30 mouse cellular contexts compared by ENCODE assay signal in genomic region chr16:29407319-29407718, GRCm38 (mm10). TPM values are rescaled to one million over a fixed set of nuclear protein-coding genes. Genes with fewer than 3 reads are reported as not detected.
"Had no signal": no experiment of that assay in that cellular context is flagged by ENCODE, and none has a peak within 500 bp of the region (broad histone marks: within the 10 kb centered on the region; RNA-seq: fewer than 3 reads in every experiment).

No protein-coding gene starts in this region.

- H3K27ac ChIP-seq: embryonic facial prominence, embryonic 10.5 days; embryonic facial prominence, embryonic 12.5 days; embryonic facial prominence, embryonic 13.5 days; embryonic facial prominence, embryonic 15.5 days; forebrain, embryonic 10.5 days; forebrain, embryonic 12.5 days; forebrain, embryonic 13.5 days; forebrain, embryonic 15.5 days; gastrocnemius, adult 2 months; heart, adult 2 months had no signal

- H3K4me3 ChIP-seq: embryonic facial prominence, embryonic 10.5 days; embryonic facial prominence, embryonic 12.5 days; embryonic facial prominence, embryonic 13.5 days; embryonic facial prominence, embryonic 15.5 days; erythroblast, embryonic 14.5 days; forebrain, embryonic 10.5 days; forebrain, embryonic 12.5 days; forebrain, embryonic 13.5 days; forebrain, embryonic 15.5 days; gastrocnemius, adult 2 months; heart, adult 2 months had no signal

- ATAC-seq: forebrain, embryonic 13.5 days; forebrain, embryonic 14.5 days; forebrain, embryonic 15.5 days; forebrain, embryonic 16.5 days; forebrain, postnatal 0 days had no signal

- DNase-seq: cerebellum, adult 8-10 months; cerebellum, adult 9-10 months; cerebellum, adult 9-11 months; cerebellum, postnatal 10 days; cerebellum, postnatal 14 days; cerebellum, postnatal 25 days; cerebellum, postnatal 36 days; embryo, embryonic 11 days; forebrain, postnatal 0 days; gastrocnemius, adult 2 months; gastrocnemius, postnatal 10 days; gastrocnemius, postnatal 14 days; gastrocnemius, postnatal 25 days; gastrocnemius, postnatal 36 days; heart, adult 18-20 months; heart, adult 2 months had no signal

RNA-seq across cellular contexts. Expression of gene Atp13a5, which starts 28.8 kb away (rescaled TPM):
- total RNA-seq: common myeloid progenitor, adult 5-6 weeks; granulocyte monocyte progenitor cell, adult 5-6 weeks; heart, adult 2 months; heart, adult 8-10 months had no signal
